Mouse (Mus musculus): ENCODE data around the gene Olfr1394.

Olfr1394 gene

DNA sequence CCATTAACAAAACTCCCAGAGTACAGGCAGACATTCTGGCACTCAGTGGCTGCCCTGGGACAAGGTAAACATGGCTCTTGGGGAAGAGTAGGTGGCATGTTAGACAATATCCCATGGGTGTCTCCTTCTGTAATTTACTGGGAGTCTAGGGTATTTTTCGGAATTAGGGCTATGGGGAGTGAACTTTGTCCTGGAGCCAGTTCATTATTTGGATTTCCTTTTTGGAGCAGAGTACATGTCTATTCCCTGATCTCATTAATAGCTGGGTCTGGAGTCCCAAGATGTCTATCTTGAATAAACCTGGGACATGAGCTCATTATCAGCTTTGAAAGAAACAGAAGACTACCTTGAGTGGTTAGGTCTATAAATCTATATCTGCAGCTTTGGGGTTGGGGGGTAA, at the start of gene Olfr1394:
Gene Olfr1394 (plus strand): TSS at position 301 of the 400 bp plus-strand sequence.
- in situ Hi-C loops (cut with MboI; ENCODE audit: low pct_unique_long_range_greater_than_20kb in 1 of 2, low sequenced_read_pairs in 2 of 2, unreplicated experiment in 1 of 2) = no loop called here

DNA sequence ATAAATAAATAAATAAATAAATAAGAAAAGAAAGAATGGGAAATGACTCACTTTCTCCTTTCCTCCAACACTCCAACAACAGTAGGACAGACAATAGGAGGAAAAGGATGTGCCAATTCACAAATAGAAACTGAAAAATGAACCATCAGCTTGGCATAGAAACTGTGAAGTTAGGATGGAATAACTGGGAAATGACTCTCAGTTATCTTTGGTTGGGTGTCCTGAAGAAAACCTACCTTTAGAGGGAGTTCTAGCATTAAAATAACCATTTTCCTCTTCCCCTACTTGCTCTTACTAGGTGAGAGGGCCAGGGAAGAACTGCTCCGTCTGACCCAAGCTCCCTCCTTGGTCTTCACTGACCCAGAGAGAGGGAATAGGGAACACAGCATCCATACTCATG, 48.4 kb upstream of the Olfr1394 start:
- in situ Hi-C loops (cut with MboI; ENCODE audit: low pct_unique_long_range_greater_than_20kb in 1 of 2, low sequenced_read_pairs in 2 of 2, unreplicated experiment in 1 of 2) = no loop called here

DNA sequence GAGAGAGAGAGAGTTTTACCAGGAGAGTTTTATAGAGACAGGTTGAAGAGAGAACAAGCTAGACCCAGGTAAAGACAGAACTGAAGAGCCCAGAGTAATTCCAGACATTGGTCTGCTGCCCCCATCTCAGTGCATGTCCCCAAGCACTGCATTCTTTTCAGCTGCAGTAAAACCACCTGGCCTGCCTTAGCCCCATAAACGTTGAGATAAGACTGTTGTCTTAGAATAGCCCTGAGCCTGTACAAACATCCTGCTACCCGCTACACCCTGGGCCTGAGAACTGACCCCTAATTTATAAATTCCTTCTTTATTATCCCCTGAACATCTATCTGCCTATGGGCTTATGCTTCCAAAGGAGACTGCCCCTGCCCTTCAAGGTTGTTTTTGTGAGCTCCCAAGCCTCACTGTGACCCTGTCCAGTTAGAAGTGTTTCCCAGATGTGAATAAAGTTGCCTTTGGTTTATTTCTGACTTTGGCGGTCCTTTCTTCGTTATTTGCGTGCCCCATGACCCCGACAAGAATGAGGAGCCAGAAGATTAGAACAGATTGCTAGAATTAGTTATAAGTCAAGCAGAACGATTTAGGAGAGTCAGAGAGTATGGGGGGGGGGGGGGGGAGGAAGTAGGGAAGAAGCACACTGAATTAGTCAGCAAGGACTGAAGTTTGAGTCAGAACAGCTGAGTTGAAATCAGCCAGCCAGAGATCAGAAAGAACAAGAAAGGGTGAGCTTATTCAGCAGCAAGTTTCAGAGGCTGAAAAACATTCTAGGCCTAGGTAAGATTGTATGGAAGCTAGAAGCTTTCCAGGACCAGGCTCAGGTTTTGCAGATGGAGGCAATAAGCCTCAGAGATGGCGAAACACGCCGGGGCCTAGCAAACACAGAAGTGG, 46.3 kb upstream of the Olfr1394 start:
- in situ Hi-C loops (cut with MboI; ENCODE audit: low pct_unique_long_range_greater_than_20kb in 1 of 2, low sequenced_read_pairs in 2 of 2, unreplicated experiment in 1 of 2) = no loop called here

DNA sequence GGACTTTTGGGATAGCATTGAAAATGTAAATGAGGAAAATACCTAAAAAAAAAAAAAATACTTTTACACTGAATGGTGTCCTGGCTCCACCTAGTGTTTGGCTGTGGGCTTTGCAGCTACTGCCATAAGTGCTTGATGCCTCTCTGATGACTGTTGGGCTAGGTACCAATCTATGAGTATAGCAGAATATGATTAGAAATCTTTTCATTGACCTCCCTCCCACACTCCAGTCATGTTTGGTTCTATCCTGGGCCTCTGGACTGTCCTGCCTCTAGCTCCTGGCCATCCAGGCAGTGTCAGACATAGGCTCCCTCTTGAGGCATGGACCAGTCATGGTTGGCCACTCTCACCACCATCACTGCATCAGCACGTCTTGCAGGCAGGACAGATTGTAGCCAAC, 45.3 kb upstream of the Olfr1394 start:
- in situ Hi-C loops (cut with MboI; ENCODE audit: low pct_unique_long_range_greater_than_20kb in 1 of 2, low sequenced_read_pairs in 2 of 2, unreplicated experiment in 1 of 2) = no loop called here

DNA sequence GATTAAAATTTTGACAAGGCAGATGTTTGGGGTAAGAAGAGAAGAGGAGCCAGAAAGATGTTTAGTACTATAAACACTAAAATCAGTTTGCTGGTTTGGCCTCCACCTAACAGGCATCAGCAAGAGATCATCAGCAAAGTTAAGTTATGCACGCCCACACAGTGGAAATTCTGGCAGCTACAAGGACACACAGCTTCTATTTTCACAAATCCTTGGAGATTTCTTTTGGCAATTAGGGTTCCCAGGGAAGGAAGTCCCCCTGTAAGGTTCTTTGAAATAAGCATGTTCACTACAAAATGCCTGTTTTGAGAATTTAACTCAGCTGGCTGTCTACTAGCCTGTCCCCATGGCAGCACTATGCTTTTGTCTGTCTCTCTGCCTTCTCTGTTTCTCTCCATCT, 43.2 kb upstream of the Olfr1394 start:
- in situ Hi-C loops (cut with MboI; ENCODE audit: low pct_unique_long_range_greater_than_20kb in 1 of 2, low sequenced_read_pairs in 2 of 2, unreplicated experiment in 1 of 2) = no loop called here

DNA sequence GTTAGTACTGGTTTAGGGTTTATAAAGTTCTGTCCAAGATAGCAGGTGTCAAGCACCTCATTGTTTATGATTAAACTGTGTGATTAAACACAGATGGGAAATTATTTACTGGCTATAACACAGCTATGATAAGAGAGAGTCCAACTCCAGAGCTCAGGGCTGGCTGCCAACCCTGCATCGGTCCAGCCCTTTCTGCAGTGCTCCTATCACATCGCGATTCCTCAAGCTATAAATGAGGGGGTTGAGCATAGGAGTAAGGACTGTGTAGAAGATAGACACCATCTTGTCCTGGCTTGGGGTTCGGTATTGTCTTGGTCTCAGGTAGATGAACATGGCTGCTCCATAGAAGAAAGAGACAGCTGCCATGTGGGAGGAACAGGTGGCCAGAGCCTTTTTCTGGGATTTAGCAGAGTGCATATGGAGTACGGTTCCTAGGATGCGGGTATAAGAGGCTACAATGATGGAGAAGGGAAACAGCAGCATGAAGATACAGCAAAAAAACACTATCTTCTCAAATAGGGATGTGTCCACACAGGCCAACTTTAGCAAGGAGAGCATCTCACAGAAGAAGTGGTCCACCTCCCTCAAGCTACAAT, 41.5 kb upstream of the Olfr1394 start:
- in situ Hi-C loops (cut with MboI; ENCODE audit: low pct_unique_long_range_greater_than_20kb in 1 of 2, low sequenced_read_pairs in 2 of 2, unreplicated experiment in 1 of 2) = no loop called here

DNA sequence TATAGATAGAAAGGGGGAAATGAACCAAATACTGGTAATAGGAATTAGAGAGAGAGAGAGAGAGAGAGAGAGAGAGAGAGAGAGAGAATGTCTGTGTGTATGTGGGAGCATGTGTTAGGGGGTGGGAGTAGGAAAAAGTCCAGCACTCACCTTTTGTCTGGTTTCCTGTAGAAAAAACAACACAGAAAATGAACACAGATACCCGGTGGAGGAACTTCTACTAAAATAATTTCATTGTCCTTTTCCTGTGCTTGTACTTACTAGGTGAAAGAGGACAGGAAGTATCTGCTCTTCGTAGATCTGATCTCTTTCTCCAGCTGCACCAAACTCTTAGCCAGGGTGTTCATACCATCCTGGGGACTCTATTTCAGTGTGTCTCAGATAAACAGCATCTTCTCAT, 40.0 kb upstream of the Olfr1394 start:
- in situ Hi-C loops (cut with MboI; ENCODE audit: low pct_unique_long_range_greater_than_20kb in 1 of 2, low sequenced_read_pairs in 2 of 2, unreplicated experiment in 1 of 2) = no loop called here

DNA sequence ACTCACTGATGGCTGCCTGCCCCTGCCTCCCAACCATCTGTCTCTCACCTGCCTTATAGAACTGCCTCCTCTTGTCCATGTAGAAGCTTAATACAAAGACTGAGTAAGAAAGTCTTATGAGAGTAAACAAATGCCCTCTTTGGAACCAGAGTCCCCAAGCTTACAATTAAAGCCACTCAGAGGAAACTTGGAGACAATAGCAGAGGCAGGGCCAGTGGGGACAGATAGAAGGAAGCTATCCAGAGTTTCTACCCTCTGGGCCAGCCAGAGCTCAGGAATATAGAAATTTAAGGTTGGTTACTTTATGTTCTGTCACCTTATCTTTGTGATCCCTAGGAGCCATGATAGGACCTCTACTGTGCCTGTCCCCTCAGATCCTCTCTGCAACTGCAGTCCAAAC, 39.4 kb upstream of the Olfr1394 start, which contains the start of gene Olfr1396:
Gene Olfr1396 (minus strand): TSS at position 101 of the 400 bp plus-strand sequence.
- in situ Hi-C loops (cut with MboI; ENCODE audit: low pct_unique_long_range_greater_than_20kb in 1 of 2, low sequenced_read_pairs in 2 of 2, unreplicated experiment in 1 of 2) = no loop called here

DNA sequence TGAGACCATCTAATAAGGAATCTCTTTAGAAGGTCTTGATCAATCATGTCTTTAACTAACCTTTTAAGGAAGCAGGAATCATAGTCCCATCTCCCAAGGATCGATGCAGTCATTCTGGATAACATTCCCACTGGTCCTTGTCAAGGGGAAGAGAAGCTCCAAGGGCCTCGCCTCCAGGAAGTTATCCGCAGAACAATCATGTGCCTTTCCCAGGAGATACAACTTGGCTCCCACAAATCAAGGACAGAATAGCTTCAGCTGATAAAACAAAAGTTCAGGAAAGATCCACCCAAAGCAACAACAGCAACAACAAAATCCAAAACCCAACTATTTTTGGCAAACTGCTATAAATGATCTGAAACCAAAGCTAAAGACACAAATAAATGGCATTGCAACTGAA, 34.5 kb upstream of the Olfr1394 start:
- in situ Hi-C loops (cut with MboI; ENCODE audit: low pct_unique_long_range_greater_than_20kb in 1 of 2, low sequenced_read_pairs in 2 of 2, unreplicated experiment in 1 of 2) = no loop called here

DNA sequence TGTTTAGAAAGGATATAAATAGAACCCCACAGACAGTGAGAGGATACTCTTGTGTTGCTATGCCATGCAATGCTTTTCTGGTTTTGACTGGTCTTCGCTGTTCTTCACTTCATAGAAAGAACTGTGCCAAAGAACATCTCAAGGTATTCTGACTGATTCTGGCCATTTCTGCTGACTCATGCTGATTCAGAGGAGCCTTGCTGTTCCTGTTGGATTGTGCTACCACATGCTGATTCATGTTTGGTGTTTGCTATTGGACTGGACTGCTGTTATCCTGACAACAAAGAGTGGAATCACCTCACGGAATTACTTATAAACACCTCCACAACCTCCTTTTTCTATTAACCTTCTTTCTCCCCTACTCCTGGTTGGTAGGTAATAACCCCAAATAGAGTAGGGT, 30.0 kb upstream of the Olfr1394 start:
- in situ Hi-C loops (cut with MboI; ENCODE audit: low pct_unique_long_range_greater_than_20kb in 1 of 2, low sequenced_read_pairs in 2 of 2, unreplicated experiment in 1 of 2) = no loop called here

DNA sequence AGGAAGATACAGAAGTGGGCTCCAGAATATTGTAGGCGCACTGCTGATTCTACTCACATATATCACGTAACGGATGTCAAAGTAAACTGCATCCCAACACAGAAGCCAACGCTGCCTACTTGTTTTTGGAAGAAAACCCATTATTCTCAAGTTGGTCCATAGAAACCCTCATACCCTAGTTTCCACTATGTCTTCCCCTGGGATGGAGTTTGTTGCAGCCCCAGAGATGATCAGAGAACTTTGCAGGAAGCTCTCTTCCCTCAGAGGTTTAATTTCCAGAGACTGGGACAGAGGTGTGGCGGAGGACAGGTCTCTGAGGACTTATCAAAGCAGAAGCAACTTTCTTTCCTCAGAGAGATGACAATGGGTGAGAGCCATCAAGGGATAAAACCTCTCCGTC, 12.2 kb upstream of the Olfr1394 start, which contains the start of gene Olfr1395:
Gene Olfr1395 (plus strand): TSS at position 301 of the 400 bp plus-strand sequence.
- in situ Hi-C loops (cut with MboI; ENCODE audit: low pct_unique_long_range_greater_than_20kb in 1 of 2, low sequenced_read_pairs in 2 of 2, unreplicated experiment in 1 of 2) = no loop called here

DNA sequence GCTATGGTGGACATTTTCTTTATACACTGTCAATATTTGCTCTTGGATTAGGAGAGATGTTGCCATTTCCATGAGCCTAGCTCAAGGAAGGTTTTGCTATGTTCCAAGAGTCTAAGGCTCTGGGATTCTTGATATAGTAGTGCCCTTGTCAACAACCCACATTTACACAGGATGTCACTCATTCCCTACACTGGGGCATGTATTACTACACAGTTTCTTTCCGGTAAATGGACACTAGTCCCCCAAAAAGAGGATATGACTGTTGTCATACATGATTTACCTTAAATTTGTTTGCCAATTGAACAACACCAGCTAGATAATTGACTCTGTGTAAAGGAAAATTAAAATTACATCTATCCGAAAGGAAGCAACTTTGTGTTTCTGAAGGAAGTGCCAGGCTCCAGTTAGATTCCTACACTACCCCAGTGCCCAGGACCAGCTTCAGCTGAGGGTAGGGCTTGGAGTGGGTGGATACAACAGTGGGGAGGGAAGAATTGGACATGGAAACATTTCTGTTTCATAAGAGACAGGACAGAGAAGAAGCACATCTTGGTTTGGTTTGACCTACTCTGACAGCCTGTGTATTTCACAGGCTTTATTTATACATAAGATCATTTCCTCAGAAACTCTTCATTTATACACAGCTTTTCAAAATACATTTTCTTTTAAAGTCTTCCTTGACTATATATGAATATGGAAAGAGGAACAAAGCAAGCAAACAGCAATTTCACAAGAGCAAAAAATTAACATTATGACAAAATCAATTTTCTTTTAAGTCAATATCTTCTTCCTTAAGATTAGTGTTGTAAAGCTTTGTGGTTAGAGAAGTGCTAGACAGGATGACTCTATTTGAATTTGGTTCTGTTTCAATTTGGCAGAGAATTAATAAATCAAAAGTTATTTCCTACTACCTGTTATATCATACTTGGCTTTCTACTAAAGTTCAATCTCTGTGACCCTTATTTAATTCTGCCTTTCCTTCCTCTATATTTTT, 2.9 kb downstream of the Olfr1394 start:
- in situ Hi-C loops (cut with MboI; ENCODE audit: low pct_unique_long_range_greater_than_20kb in 1 of 2, low sequenced_read_pairs in 2 of 2, unreplicated experiment in 1 of 2) = no loop called here

DNA sequence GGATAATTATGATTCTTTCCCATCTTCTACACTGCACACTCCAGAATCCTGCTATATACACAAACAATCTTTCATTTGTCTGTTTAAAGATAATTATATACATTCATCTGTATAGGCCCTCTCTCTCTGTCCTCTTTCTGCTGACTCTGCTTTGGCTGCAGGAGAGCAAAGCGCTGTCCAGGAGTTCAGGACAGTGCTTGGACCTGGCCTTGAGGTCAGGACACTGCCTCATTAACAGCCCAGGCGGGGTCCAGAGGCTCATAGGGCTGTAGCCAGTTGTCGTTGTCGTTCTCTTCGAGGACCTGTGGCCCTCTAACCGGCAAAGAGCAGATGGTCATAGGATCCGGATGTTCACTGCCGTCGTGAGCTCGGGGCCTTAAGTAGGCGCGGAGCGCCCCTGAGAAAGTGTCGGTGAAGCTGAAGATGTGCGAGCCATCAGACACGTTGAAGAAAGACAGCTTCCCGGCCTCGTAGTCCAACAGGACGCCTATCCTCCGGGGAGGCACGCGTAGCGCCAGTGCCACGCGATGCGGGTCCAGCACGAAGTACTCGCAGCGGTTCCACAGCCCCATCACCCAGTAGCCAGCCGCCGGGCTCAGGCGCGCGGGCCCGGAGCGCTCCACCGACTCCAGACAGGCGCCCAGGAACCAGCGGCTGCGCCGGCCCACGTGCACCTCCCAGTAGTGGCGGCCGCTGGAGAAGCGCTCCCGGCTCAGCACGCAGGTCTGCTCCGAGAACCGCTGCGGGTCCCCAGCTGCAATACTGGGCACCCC, 14.8 kb downstream of the Olfr1394 start:
- in situ Hi-C loops (cut with MboI; ENCODE audit: low pct_unique_long_range_greater_than_20kb in 1 of 2, low sequenced_read_pairs in 2 of 2, unreplicated experiment in 1 of 2) = no loop called here

DNA sequence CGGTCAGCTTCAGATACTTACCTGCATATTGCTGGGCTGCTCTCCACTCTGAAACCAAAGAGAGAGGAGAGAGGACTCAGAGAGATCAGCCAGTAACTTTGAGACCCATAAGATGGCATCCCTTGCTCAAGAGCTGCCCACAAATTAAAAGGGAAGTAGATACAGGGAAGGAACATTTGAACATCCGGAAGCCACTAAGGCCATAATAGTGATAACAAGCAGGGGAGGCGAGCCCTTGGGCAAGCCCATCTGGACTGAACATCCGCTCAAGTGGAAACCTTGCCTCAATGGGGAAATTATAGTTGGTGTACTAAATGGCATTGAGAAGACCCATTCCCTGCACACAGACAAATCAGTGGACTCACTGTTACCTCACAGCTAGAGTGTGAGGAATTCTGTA, 16.4 kb downstream of the Olfr1394 start:
- in situ Hi-C loops (cut with MboI; ENCODE audit: low pct_unique_long_range_greater_than_20kb in 1 of 2, low sequenced_read_pairs in 2 of 2, unreplicated experiment in 1 of 2) = no loop called here

DNA sequence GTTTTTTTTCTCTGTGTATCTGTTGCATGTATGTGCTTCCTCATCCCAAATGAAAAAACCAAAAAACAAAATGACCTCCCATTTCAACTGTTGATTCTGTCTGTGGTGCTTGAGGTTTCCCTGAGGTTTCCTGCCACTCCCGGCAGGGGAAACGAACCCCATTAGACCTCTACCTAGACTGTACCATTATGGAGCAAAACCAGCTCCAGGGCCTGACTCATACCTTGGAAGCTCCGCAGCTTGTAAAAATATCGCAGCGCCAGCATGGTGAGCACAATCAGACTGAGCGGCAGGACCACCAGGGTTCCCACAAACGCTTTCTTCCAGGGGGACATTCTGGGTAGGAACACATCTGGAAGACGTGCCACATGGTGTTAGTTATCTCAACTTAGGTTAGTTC, 21.2 kb downstream of the Olfr1394 start:
- in situ Hi-C loops (cut with MboI; ENCODE audit: low pct_unique_long_range_greater_than_20kb in 1 of 2, low sequenced_read_pairs in 2 of 2, unreplicated experiment in 1 of 2) = loop anchor here in 1 of 2 experiments (25.0 kb wide), 1 partner anchor 237 kb away; the partner anchor contains the start of gene Olfr1389

DNA sequence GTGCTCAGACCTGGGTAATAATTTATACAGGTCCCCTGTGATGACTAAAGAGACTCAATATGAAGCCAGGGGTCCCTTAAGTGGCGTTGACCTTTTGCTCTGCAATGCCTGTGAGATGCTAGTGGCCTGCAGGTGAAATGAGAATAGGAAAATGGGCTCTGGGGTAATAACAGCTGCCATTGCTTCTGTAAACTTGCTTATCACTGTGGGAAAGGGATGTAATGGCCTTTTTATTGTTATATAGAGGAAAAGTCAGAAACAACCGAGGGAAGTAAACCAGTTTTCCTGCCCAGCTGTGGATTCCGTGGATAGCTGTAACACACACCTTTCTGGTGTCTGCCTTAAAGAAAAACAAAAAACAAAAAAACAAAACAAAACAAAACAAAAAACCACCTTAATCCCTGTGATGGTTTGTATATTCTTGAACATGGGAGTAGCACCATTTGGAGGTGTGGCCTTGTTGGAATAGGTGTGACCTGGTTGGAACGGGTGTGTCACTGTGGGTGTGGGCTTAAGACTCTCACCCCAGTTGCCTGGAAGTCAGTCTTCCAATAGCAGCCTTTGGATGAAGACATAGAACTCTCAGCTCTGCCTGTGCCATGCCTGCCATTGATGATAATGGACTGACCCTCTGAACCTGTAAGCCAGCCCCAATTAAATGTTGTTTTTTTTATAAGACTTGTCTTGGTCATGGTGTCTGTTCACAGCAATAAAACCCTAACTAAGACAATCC, 22.0 kb downstream of the Olfr1394 start:
- in situ Hi-C loops (cut with MboI; ENCODE audit: low pct_unique_long_range_greater_than_20kb in 1 of 2, low sequenced_read_pairs in 2 of 2, unreplicated experiment in 1 of 2) = loop anchor here in 1 of 2 experiments (25.0 kb wide), 1 partner anchor 236 kb away; the partner anchor contains the start of gene Olfr1389

DNA sequence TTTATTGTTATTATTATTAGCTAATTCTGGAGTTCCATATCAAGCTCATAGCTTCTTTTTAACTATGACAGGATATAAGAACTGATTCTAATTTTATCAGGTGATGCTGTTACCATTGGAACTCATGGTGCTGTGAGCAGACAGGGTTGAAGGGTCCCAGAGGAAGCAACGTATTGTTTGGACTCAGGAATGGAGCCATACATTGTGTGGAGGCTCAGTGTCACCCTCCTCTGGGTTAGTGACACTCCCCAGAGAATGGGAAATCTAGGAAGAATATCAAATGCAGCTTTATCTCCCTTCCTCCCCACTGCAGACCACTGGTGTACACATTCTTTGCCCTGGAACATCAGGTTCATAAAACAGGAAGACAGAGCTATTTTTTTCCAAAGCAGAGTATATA, 29.0 kb downstream of the Olfr1394 start:
- in situ Hi-C loops (cut with MboI; ENCODE audit: low pct_unique_long_range_greater_than_20kb in 1 of 2, low sequenced_read_pairs in 2 of 2, unreplicated experiment in 1 of 2) = loop anchor here in 1 of 2 experiments (25.0 kb wide), 1 partner anchor 229 kb away; the partner anchor contains the start of gene Olfr1389
